Mouse (Mus musculus): ENCODE data around the gene Pitx3. TPM values are rescaled to one million over a fixed set of nuclear protein-coding genes. Genes with fewer than 3 reads are reported as not detected.

Pitx3 gene
- 0.11 TPM in 1 of 2 replicates, not detected in the other for polyA plus RNA-seq (2015; fragmentation: Nextera tagmentation; extraction: Ambion mirVana)

GRCm38 (mm10) chr19:46147511-46148371, at the start of gene Pitx3:
Gene Pitx3 (minus strand): TSS chr19:46148326.

GRCm38 (mm10) chr19:46152127-46152803, 4.1 kb upstream of the Pitx3 start, which contains the start of gene Gbf1:
Gene Gbf1 (plus strand): TSS chr19:46152509.

GRCm38 (mm10) chr19:46131694-46132525, 16.2 kb downstream of the Pitx3 start, which contains the start of gene Elovl3:
Gene Elovl3 (plus strand): TSS chr19:46131897.

Other genes starting within 250 kb of the Pitx3 start
- gene Armh3, start 149.8 kb downstream of the Pitx3 start, polyA plus RNA-seq (2015; fragmentation: Nextera tagmentation; extraction: Ambion mirVana) = 9.0 and 12.9 TPM in 2 replicates
- gene Hps6, start 144.8 kb downstream of the Pitx3 start, polyA plus RNA-seq (2015; fragmentation: Nextera tagmentation; extraction: Ambion mirVana) = 7.6 and 12.8 TPM in 2 replicates
- 8.4 and 9.7 TPM in 2 replicates for gene Pprc1, start 103.4 kb downstream of the Pitx3 start, polyA plus RNA-seq (2015; fragmentation: Nextera tagmentation; extraction: Ambion mirVana)
- gene Ldb1, start 103.1 kb downstream of the Pitx3 start, polyA plus RNA-seq (2015; fragmentation: Nextera tagmentation; extraction: Ambion mirVana) = 68.6 and 73.4 TPM in 2 replicates
- 25.9 and 35.4 TPM in 2 replicates for gene Nolc1, start 72.5 kb downstream of the Pitx3 start, polyA plus RNA-seq (2015; fragmentation: Nextera tagmentation; extraction: Ambion mirVana)
- not detected in 2 replicates for gene Elovl3, start 16.4 kb downstream of the Pitx3 start, polyA plus RNA-seq (2015; fragmentation: Nextera tagmentation; extraction: Ambion mirVana)
- 19.8 and 31.0 TPM in 2 replicates for gene Gbf1, start 4.2 kb upstream of the Pitx3 start, polyA plus RNA-seq (2015; fragmentation: Nextera tagmentation; extraction: Ambion mirVana)
- gene Nfkb2, start 156.0 kb upstream of the Pitx3 start, polyA plus RNA-seq (2015; fragmentation: Nextera tagmentation; extraction: Ambion mirVana) = 7.4 and 10.3 TPM in 2 replicates
- gene Psd, start 178.8 kb upstream of the Pitx3 start, polyA plus RNA-seq (2015; fragmentation: Nextera tagmentation; extraction: Ambion mirVana) = 6.5 and 11.7 TPM in 2 replicates
- 22.1 and 22.2 TPM in 2 replicates for gene Fbxl15, start 179.9 kb upstream of the Pitx3 start, polyA plus RNA-seq (2015; fragmentation: Nextera tagmentation; extraction: Ambion mirVana)
- gene Cuedc2, start 190.4 kb upstream of the Pitx3 start, polyA plus RNA-seq (2015; fragmentation: Nextera tagmentation; extraction: Ambion mirVana) = 138 and 176 TPM in 2 replicates
- 3.7 and 5.1 TPM in 2 replicates for gene Mfsd13a, start 192.8 kb upstream of the Pitx3 start, polyA plus RNA-seq (2015; fragmentation: Nextera tagmentation; extraction: Ambion mirVana)
- gene 2310034G01Rik, start 202.0 kb upstream of the Pitx3 start, polyA plus RNA-seq (2015; fragmentation: Nextera tagmentation; extraction: Ambion mirVana) = 1.7 and 2.6 TPM in 2 replicates
- gene Actr1a, start 247.4 kb upstream of the Pitx3 start, polyA plus RNA-seq (2015; fragmentation: Nextera tagmentation; extraction: Ambion mirVana) = 79.3 and 83.6 TPM in 2 replicates
- 11.3 and 13.9 TPM in 2 replicates for gene Sufu, start 248.6 kb upstream of the Pitx3 start, polyA plus RNA-seq (2015; fragmentation: Nextera tagmentation; extraction: Ambion mirVana)